Mouse (Mus musculus) bone marrow macrophage, adult 2 months (primary cell): ENCODE data around the gene Stk39.

Experiments used
- CTCF ChIP-seq: IDR thresholded peaks from 2 replicates; pipeline ENCODE4 v1.5.1; 2012; ENCODE audit warnings: low read depth, mild to moderate bottlenecking, low read length, moderate library complexity
- POLR2A ChIP-seq: IDR thresholded peaks from 2 replicates; pipeline ENCODE4 v1.6.1; 2012; ENCODE audit warnings: mild to moderate bottlenecking, low read depth, low read length, borderline replicate concordance

DNA sequence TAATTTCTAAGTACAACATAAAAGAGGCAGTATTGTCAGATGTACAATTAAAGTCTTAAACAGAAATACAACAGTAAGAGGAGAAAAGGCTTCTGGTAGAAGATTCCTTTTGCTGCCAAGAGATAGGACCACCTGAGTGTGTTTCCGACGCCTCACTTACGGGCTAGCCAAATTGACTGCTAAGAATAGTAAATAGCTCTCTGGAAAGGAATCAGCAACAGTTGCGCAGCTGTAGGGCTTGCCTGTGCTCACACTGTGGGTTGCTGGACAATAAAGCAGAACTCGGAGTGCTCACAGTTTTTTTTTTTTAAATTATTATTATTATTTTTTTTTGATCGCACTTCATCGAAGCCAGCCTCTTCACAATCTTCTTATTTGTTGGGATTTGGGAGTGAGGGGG lies 260.6 kb downstream of the Stk39 start:
- TF ChIP-seq CTCF (no peak), POLR2A (no peak)
